Mouse (Mus musculus) layer of hippocampus, postnatal 36 days (tissue): Measurements from ENCODE around the gene Hivep3. TPM values are rescaled to one million over a fixed set of nuclear protein-coding genes. Genes with fewer than 3 reads are reported as not detected.

ENCODE experiments used
- DNase-seq, 2 experiments: peaks; one replicate each; pipeline ENCODE4 v3.0.0; 2022
- total RNA-seq, 2 experiments: library from RNA; stranded (reverse); gene quantifications; 2 replicates each; pipeline ENCODE4 v1.2.3; 2021

Hivep3 gene
- total RNA-seq, 2 experiments from 2014 or later: 49.0 to 52.0 TPM

DNA sequence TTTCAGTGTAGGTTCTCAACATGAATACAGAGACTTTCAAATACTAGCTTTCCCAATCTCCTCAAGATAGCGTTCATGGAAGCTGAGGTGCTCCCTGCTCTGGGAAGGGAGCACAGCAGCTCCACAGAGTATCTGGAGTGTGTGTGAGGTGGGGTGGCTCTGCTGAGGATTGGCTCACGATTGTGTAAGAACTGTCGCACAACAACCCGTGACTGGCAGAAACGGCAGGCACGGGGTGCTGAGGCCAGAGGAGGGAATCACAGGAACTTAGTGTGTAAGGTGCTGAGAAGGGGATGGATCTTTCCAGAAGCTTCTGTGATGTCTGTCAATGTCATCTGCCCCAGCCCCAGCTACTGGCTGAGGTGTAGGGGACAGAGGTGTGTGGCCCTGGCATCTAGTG, 328.1 kb downstream of the Hivep3 start:
- DNase-seq: no peak

DNA sequence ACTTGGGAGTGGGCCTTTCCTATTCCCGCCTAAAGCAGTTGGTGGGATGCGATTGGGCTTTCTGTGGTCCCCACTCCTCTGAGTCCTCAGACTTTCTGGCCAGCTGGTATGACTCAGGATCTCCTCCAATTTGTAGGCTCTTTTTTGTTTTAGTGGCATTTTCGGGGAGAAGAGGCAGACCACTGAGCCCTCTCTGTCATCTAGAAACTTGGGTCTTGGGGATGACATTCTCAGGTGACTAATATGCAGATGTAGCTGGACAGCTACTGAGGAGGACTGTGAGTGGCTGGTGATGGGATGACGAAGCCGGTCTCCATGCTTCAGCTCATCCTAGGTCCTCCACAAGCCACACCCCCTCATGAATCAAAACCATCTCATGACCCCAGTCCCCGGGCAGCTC, 328.6 kb downstream of the Hivep3 start:
- DNase-seq: no peak

GRCm38 (mm10) chr4:120062754-120063153, 329.2 kb downstream of the Hivep3 start:
- DNase-seq: no peak

GRCm38 (mm10) chr4:120063353-120064124, 330.0 kb downstream of the Hivep3 start:
- DNase-seq: no peak

- DNase-seq: no peak
Observed at GRCm38 (mm10) chr4:120064696-120065095, 331.1 kb downstream of the Hivep3 start, which contains the start of gene AL607142.1. Gene AL607142.1, plus strand, starts transcription at chr4:120064996.

DNA sequence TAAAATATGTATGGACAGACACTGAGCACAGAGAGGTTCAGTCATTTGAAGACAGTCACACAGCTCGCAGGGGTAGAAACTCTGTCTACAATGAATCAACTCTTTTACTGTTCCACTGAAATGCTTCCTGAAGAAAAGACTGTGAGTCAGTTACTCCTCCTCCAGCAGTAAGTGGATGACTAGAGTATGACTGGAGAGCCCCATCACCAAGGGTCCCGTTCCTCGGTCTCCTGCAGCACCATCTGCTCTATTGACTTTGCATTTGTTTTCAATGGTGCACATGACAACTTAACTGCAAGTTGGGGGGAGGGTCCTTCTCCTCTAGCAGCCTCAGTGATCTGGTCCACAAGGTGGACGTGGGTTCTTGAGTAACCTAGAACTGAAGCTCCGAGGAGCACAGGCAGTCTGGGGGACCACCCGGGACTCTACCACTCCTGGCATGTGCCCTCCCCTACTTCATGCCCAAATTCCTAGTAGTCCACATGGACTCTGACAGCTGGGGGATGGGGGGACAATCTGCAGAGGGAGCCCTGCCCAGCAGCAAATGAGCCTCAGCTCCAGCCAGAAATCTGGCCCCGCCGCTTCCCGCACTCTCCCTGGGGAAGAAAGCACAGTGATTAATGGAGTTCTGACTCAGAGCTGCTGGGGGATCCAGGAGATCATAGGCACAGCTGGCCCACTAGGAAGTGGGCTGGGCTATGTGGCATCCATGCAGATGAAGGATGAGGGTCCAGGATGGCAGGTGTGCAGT, 333.4 kb downstream of the Hivep3 start:
- no peak for DNase-seq

GRCm38 (mm10) chr4:120067592-120068235, 334.1 kb downstream of the Hivep3 start:
- DNase-seq: no peak

DNA sequence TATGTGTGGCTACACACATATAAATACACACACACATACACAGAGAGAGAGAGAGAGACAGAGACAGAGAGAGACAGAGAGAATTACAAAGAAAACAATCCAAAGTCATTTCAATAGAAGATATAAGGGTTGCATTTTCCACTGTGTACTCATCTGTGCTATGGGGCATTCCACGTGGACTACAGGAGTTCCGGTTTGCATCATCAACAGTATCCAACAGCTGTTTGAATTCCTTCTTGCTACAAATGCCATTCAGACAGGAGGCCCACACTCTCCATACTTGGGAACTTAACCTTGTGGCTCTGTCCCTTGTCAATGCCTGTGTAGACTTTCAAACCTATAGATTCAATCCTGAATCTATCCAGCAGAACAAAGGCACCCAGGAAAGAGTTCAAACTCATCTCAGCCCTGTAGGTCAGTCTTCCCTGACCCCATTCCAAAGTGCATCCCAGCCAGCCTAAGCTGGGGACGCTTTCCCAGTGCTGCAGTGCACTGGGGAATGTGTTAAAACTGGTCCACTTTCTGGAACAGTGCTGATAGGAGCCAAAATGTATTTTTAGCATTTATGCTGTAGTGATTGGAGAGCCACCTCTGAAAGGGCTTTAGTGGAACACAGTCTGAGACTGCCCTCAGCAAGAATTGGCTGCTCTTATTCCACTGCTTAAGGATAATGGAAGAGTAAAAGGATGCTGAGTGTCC, 335.4 kb downstream of the Hivep3 start:
- no peak for DNase-seq

GRCm38 (mm10) chr4:120069582-120069980, 336.0 kb downstream of the Hivep3 start:
- DNase-seq: no peak

- no peak for DNase-seq
Observed at GRCm38 (mm10) chr4:120071411-120071810, 337.8 kb downstream of the Hivep3 start.

- no peak for DNase-seq
Observed at GRCm38 (mm10) chr4:120071842-120072507, 338.4 kb downstream of the Hivep3 start.

- peak; percentile 54 to 66 for DNase-seq
Observed at GRCm38 (mm10) chr4:120074061-120074460, 340.5 kb downstream of the Hivep3 start.

GRCm38 (mm10) chr4:120077322-120077721, 343.7 kb downstream of the Hivep3 start:
- DNase-seq: no peak

GRCm38 (mm10) chr4:120082527-120082926, 348.9 kb downstream of the Hivep3 start:
- DNase-seq: no peak

DNA sequence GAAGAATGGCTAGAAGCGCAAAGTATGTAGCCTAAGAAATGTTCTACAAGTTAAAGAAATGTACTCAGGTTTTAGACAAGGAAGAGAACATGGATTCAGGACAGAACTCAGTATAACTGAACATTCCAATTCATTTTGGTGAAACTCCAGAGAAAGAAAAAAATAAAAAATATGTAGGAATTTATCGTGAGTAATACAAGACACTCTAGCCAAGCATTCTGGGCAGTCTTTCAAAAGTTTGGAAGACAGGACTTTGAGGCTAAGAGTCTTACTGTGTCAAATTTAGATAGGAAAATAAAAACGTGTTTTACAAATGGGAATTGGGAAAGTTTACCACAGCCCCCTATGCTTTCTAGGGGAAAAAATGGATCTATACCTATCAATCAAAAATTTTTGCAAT, 350.1 kb downstream of the Hivep3 start:
- DNase-seq: no peak

DNA sequence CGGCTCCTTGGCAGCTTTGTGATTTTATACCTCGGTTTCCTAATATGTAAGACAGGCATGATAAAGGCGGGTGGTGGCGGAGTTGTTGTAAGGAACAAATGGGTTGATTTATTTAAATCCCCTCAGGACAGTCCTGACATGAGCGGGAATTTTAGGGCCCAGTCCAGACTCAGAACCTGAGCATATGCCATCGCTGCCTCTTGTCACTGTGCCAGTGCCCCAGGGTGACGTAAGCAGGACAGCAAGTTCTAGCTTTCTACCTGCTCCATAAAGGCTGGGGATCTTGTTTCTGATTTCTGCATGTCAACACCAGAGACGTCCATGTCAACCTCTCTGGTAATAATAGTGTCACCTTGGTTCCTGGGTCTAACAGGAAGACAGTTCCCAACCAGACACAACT, 356.0 kb downstream of the Hivep3 start:
- no peak for DNase-seq

DNA sequence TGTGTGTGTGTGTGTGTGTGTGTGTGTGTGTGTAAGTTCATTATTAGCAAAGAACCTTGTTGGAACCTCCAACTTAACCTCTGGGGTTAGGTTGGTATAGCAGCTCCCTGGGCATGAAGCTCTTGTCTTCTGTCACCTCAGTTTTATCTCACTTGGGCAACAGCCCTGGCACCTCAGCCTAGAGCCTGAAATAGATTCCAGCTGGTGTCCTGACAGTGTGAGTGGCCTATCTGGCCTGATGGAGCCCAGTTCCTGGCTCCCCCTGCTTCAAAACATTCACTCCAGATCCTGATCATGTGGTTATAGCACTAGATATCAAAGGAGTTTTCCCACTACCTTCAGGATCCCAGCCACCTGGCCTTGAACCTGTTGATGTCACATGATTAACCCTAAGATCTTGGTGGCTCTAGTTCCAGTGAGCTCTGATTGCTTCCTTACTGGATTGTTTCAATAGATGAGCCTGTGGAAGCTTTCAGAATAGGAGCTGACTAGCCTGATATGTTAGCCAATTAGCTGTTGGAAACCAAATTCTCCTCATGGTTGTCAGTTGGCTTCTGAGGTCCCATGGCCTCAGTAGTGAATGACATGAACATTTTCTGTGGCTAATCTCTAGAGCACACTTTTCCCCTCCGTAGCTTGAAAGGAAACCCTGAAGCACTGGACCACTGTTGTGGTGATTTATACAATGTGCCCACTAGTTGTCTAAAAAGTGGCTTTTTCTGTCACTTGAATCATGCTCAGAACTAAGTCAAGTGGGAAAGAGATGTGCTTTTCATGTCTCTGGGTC, 358.6 kb downstream of the Hivep3 start:
- DNase-seq: no peak

DNA sequence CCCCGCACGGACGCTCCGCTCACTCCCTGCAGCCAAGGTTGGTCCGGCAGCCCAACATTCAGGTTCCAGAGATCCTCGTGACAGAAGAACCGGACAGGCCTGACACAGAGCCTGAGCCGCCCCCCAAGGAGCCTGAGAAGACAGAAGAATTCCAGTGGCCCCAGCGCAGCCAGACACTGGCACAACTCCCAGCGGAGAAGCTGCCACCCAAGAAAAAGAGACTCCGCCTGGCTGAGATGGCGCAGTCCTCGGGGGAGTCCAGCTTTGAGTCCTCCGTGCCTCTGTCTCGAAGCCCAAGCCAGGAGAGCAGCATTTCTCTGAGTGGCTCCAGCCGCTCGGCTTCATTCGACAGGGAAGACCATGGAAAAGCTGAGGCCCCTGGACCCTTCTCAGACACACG, 363.4 kb downstream of the Hivep3 start:
- DNase-seq: no peak

DNA sequence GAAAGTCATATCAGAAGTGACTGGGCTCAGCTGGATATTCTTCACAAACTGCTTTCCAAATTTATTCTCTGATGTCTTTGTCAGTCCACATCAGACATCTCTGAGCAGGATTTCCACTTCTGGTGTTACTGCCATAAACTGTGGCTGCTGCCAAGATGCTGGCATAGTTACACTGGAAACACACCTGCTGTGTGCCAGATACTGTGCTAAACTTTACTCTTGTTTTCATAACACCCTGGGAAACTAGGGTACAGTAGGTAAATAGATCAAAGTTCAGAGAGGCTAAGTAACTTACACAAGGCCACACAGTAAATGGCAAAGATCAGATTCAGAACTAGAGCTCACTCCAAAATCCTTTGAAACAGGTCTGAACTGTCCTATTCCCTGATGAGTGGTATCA, 367.6 kb downstream of the Hivep3 start:
- DNase-seq: no peak

- peak; percentile 62 to 73 for DNase-seq
Observed at GRCm38 (mm10) chr4:120104599-120104998, 371.0 kb downstream of the Hivep3 start.

DNA sequence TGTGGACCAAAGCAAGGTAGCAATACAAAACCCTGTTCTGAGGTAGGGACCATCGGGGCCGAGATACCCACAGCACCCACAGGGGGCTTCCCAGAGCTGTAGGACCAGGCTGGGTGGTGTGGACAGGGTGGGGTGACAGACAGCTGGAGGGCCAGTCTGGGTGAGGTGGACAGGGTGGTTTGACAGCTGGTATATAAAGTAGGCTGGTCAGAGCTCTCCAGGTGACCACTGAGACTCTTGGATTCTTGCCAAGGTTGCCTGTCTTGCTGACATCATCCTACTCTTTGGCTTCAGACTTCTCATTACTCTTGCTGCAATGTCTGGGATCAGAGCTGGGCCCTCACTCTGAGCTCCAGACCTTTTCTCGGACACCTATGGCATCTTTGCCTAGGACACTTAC, 372.8 kb downstream of the Hivep3 start:
- DNase-seq: no peak
